Mouse (Mus musculus) thymus, postnatal 14 days (tissue): Measurements from ENCODE around the gene C5ar2.

Experiments used
- DNase-seq: peaks from one replicate; pipeline ENCODE4 v3.0.0; 2021

The C5ar2 gene

GRCm38 (mm10) chr7:16196616-16197015 is 47.3 kb downstream of the C5ar2 start:
- peak; percentile 63 for DNase-seq

- no peak for DNase-seq
Measured at GRCm38 (mm10) chr7:16193702-16194101, 50.3 kb downstream of the C5ar2 start.

GRCm38 (mm10) chr7:16192315-16192714 is 51.6 kb downstream of the C5ar2 start:
- DNase-seq: peak; percentile 84

- no peak for DNase-seq
Measured at GRCm38 (mm10) chr7:16187494-16187893, 56.5 kb downstream of the C5ar2 start.
